Mouse (Mus musculus): ENCODE results near the gene Tead3. TPM values are rescaled to one million over a fixed set of nuclear protein-coding genes. Genes with fewer than 3 reads are reported as not detected.
A peak's percentile ranks its signal among the peaks of the same experiment; 100 is the strongest.

Tead3 gene
- total RNA-seq (2021), result 1 to 10 TPM; 3.0 to 3.3 TPM

DNA sequence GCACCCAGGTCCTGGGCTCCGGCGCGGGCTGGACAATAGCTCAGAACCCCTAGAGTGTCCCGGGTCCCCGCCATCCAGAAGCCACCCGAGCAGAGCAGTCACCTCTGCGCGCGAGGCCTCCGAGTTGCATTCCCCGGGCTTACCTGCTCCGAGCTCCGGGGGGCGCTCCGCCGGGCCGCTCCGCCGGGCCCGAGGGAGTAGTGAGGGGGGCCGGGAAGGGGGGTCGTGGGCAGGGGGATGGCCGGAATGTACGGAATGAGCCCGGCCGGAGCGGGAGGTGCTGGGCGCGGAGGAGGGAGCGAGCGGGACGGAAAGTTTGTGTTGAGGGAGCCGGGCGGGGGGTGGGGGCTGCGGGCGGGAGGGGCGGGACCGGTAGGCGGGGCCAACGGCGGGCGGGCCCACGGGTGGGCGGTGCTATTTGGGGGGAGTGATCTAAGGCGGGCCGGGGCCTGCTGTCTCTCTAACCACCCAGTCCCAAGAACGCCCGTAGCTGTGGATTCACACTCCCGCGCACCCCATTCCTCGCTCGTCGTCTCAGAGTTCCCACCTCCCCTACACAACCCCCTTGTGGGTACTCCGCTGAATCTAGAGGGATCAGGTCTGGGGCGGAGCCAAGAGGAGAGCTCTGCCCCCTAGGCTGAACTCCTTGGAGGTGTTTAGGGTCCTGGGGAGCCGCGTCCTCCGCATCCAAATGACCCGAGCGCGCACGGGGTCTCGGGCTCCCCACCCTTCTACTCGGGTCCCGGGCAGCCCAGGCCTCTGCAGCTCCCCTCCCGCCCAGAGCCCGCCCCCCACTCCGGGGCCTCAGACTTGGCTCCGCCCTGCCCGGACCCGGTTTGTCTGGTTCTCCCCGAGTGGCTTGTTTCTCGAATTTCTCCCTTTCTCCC, at the start of gene Tead3:
Tead3 (minus strand) TSS at position 352 of the 887 bp plus-strand sequence.
- peak in 1 of 2 experiments; percentile 77 for DNase-seq (ENCODE audit: extremely low spot score in 1 of 2, low spot score in 2 of 2)
- intact Hi-C loops (cut with DNase I), result no loop called here

DNA sequence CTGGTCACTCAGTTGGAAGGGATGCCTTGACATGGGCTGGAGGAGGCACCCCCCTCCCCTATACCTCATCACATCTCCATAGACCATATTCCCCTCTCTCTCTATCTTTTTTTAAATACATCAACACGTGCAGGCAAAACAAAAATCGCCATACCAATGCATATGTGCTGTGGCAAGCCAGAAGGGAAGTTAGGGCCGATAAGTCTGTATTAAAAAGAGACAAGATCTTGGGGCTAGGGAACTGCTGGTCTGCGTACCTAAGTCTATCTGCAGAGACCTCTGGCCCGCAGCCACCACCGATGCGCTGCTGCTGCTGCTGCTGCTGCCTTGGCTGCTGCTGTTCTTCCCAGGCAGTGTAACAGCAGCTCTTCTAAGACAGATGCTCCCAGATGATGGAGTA, 44.4 kb upstream of the Tead3 start:
- intact Hi-C loops (cut with DNase I), result no loop called here
- no peak for DNase-seq (ENCODE audit: extremely low spot score in 1 of 2, low spot score in 2 of 2)

DNA sequence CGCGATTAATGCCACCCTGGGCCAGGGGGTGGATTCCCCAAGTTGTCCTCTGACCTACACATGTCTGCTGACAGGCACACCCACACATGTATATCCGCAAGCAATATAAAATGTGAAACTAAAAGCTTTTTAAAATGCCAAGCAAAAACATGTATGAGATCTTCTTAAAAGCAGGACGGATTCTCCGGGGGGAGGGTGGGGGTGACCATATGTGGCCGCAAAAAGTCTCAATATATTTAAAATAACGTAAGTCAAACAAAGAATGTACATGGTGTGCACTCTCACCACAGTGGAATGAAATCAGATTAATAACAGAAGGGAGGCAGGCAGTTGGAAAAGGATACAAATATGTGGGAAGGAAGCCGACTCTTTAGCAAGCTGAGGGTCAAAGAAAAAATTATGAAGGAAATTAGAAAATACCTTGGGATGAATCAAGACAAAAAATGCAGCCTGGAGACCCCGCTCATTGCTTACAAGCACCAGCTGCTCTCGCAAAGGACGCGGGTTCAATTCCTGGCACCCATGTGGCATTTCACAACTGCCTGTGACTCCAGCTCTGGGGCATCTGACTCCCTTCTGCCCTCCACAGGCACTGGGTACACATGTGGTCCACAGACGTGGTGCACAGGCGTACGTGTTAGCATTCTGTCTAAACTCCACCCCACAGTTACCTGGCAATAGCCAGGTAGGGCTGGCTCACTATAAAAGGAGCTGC, 43.6 kb upstream of the Tead3 start:
- no peak for DNase-seq (ENCODE audit: extremely low spot score in 1 of 2, low spot score in 2 of 2)
- intact Hi-C loops (cut with DNase I), result no loop called here

DNA sequence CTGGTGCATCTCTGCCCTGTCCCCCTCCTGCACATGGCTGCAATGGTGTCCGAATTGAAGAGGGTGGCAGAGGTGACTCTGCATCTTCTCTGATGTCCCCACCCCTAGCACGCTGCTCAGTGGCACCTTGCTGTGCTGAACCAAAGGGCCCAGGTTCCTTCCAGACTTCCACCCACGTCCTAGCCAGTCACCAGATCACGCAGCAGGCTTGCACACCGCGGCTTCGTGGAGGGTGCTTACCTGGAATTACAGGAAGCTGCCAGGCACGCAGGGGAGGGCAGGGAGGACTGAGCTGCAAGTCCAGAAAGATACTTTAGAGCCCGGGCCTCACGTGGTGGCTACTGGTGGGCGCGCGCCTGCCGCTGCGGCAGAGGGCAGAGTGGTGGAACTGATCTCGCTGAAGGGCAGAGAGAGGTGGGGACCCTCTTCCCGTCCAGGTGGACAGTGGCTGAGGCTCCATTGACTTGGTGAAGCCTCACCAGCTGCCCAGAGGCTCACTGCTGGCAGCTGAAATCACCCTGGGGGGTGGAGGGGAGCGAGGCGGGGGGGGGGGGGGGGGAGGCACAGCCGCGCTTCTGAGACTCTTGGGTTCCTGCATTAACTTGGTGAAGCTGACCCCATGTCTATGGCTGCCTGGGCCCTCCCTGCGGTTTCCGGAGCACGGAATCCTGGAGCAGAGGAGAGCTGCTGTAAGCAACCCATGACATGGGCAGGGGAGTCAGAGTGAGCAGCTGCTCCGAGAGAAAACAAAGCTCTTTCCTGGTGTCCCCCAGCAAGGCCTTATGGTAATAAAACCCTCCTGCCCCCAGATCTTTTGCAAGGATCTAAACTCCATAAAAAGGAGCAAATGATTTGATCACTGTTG, 41.2 kb upstream of the Tead3 start:
- intact Hi-C loops (cut with DNase I), result no loop called here
- DNase-seq (ENCODE audit: extremely low spot score in 1 of 2, low spot score in 2 of 2), result no peak

DNA sequence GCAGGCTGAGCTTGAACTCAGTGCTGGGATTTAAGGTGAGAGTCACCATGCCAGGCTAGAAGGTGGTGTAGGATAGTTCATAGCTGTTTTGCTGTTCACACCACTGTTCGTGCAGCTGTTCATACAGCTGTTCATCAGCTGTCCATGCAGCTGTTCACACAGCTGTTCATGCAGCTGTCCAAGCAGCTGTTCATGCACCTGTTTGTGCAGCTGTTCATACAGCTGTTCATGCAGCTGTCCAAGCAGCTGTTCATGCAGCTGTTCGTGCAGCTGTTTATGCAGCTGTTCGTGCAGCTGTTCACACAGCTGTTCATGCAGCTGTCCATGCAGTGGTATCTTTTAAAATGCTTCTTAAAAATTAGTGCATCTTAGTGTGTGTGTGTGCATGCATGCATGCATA, 37.9 kb upstream of the Tead3 start:
- intact Hi-C loops (cut with DNase I), result loop anchor here (5.0 kb wide), 1 partner anchor 139 kb away; no protein-coding TSS in a partner anchor
- DNase-seq (ENCODE audit: extremely low spot score in 1 of 2, low spot score in 2 of 2), result no peak

DNA sequence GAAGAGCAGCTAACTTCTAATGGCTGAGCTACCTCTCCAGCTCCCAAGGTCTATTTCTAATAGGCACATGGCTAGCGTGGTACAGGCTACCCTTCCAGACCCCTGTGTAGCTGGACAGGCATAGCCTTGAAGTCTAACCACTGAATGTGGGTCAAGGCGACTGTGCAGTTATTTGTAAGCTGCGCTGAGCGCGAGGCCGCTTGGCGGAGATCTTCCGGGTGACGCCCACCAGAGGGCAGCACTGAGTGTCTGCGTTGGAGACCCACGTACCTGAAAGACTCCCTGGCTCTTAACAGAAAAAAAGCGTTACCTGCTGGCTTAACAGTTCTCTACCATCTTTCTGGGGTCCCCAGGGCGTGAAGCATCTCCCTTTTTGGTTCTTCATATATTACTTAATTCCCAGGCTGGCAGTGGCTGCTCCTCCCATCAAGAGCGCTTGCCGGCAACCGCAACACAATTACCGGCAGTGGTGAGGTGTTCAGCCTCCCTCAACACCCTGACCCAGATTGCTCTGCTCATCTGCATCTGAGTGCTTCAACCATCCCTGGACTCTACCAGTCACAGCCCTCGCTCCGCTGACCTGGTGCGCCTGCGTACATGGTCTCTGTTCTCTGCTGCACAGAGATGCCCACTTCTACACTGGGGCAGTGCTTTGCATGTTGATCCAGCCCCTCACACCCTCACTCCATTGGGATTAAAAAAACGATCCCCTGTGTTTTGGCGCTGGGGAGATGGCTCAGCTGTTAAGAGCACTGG, 35.7 kb upstream of the Tead3 start:
- DNase-seq (ENCODE audit: extremely low spot score in 1 of 2, low spot score in 2 of 2), result peak; percentile 72 to 82
- intact Hi-C loops (cut with DNase I), result loop anchor here (5.0 kb wide), 1 partner anchor 141 kb away; no protein-coding TSS in a partner anchor

DNA sequence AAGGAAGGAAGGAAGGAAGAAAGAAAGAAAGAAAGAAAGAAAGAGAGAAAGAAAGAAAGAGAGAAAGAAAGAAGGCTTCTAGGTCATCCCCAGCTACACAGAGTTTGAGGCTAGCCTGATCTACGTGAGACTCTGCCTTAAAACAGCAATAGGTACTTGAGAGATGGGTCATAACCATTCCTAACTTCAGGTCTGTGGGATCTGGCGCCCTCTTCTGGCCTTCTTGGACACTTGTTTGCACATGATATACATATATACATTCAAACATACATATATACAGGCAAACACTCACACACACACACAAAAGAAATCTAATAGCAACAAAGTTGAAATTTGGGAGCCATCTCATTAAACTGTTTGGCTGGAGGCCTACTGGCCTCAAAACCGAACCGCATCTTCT, 33.7 kb upstream of the Tead3 start:
- no peak for DNase-seq (ENCODE audit: extremely low spot score in 1 of 2, low spot score in 2 of 2)
- intact Hi-C loops (cut with DNase I), result no loop called here

DNA sequence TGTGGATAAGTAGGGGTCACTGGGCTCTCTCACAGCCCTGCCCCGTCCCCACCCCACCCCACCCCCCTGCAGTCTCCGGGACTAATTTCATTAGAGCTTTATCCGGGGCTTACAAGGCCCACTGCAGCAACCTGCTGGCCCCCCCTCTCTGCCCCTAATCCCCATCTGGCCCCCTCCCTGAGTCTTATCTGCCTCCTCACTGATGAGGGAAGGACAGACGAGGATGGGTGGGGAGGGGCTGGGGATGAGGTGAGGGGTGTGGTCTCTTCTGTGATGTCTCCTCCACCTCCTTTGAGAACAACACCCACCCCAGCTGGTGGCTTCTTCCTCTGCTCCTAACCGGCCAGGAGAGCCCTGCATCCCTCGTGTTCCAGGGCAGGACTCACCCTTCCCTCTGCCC, 29.6 kb upstream of the Tead3 start:
- intact Hi-C loops (cut with DNase I), result no loop called here
- DNase-seq (ENCODE audit: extremely low spot score in 1 of 2, low spot score in 2 of 2), result no peak

DNA sequence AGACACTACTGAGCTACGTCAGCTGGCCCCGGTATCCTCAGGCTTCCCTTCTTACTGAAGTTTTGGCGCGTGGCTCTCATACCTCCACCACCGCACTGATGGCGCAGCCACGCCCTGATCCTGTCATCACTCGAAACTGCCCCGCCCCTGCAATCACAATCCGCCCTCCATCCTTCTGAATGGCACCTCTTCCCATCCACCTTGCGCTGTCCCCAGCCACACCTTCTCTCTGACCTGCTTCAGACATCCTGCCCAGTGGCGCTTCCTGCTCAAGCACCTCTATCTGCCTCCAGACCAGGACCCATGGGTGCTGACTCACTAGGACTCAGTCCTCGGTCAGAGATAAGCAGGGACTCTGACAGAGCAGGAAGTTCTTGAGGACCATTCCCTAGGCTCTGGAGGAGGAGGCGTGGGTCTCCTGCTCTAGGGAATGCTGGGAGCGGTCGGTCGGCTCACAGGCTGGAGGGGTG, 25.0 kb upstream of the Tead3 start:
- intact Hi-C loops (cut with DNase I), result no loop called here

DNA sequence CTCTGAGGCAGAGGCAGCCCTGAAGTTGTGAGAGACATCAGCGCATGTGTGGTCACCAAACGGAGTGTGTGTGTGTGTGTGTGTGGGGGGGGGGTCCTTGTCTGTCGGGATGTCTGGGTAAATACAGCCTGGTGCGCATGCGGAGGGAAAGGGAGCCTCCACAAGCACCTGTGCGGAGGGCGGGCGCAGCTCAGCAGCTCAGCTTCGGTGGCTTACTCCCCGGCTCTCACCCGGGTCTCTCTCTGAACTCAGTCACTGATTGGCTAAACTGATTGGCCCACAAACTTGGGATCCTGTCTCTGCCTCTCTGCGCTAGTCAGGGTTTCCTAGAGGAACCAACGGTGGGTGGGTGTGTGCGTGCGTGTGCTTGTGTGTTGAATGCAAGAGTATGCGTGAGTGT, 23.9 kb upstream of the Tead3 start:
- no peak for DNase-seq (ENCODE audit: extremely low spot score in 1 of 2, low spot score in 2 of 2)
- intact Hi-C loops (cut with DNase I), result no loop called here

More for the DNA sequence above, 25.0 kb upstream of the Tead3 start:
- DNase-seq (ENCODE audit: extremely low spot score in 1 of 2, low spot score in 2 of 2), result no peak

DNA sequence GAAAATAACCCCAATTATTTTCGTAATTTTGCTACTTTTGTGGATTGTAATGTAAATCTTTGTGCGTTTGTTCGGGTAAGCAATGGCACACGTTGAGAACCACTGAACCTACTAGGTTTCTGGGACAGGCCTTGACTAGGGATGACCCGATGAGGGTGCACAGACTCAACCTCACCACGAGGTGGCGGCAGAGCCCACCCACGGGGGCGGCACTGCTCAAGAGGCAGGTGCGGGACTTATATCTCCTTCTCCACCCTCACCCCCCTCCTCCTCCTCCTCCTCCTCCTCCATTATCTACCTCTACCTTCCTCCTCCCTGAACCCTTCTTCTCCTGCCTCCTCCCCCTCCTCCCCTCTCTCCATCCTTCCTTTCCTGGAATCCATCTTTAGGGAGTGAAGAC, 23.2 kb upstream of the Tead3 start:
- intact Hi-C loops (cut with DNase I), result no loop called here
- DNase-seq (ENCODE audit: extremely low spot score in 1 of 2, low spot score in 2 of 2), result peak in 1 of 2 experiments; percentile 53

DNA sequence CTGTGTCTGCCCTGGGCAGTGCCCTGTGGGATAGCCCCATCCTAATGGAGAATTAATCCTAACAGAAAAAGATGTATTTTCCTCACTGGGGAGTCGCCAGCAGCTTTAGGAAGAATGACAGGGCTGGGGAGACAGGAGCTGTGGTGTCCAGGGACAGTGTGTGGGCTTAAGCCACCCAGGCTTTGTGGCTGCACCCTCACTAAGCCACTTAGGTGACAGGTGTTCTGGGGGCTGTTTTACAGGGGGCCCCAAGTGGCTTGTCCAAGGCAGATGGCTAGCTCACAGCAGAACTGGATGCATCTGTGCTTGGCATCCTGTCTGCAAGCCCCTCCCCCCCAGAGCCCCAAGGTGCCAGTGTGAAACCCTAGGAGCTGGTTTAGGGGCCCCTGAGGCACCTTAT, 21.3 kb upstream of the Tead3 start:
- intact Hi-C loops (cut with DNase I), result no loop called here
- DNase-seq (ENCODE audit: extremely low spot score in 1 of 2, low spot score in 2 of 2), result no peak

DNA sequence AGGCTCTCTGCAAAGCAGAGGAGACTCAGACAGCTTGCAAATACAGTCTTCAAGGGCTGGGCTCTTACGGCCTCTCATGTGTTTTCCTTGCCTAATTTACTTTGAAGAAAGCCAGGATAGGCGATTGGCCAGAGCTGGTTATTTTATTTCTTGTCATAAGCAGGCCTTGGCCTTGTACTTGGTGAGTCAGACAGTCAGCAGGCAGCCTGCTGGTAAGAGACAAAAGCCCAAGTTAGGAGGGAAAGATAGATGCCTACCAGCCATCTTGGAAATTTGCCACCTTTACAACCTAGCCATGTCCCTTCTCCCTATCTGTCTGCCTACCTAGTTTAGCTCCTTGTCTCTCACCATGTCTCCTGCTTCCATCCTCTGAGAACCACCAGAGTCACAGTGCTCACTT, 20.7 kb upstream of the Tead3 start:
- no peak for DNase-seq (ENCODE audit: extremely low spot score in 1 of 2, low spot score in 2 of 2)
- intact Hi-C loops (cut with DNase I), result no loop called here

DNA sequence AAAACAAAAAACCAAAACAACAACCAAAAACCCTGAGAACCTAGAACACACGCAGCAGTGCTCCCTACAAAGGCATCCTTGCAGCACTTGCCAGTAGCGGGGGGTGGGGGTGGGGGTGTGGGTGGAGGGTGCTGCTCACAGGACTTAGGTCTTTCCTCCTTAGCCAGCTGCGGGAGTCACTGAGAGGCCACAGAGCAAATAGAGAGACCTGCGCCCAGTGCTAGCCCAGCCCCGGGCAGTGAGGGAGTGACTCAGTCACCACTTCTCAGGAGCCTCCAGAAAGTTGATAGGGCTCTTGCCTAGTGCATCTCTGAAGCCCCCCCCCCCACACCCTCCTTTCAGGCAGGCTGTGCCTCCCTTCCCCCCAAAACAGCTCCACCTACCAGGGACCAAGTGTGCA, 18.4 kb upstream of the Tead3 start:
- DNase-seq (ENCODE audit: extremely low spot score in 1 of 2, low spot score in 2 of 2), result no peak

DNA sequence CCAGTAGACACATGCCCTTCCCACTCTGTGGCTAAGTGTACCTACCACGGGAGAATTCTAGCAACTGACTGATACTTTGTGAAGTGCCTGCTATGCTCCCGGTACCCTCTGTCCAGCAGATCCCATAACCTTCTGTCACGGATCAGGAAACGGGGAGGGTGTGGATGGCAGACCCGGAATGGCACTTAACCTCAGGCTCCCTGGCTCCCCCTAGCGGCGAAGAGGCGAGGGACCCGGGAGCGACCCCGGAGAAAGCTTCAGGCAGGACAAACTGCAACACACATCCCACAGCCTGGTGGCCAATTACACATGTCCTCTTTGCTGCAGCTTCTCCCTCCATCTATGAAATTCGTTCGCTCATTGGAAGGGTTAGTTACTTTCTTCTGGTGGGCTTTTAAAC, 17.8 kb upstream of the Tead3 start:
- DNase-seq (ENCODE audit: extremely low spot score in 1 of 2, low spot score in 2 of 2), result peak in 1 of 2 experiments; percentile 77
- intact Hi-C loops (cut with DNase I), result no loop called here

More for the DNA sequence above, 18.4 kb upstream of the Tead3 start:
- intact Hi-C loops (cut with DNase I), result no loop called here

DNA sequence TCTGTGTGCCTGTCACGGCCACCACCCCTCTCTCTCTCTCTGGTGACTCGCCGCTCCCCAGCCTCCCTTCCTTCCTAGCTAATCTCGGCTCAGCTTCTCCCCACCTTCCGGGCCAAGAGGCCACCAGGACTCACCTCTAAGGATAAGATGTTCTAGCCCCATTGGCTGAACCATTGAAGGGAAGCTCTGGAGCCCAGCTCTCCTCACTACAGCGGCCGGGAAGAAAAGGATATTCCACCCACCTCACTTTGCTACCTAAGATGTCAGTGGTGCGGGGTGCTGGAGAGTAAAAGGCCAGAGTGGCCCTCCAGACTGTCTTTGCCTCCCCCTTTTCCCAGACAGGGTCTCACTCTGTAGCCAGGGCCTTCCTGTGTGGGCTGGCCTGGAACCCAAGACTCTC, 14.5 kb upstream of the Tead3 start, which contains the start of gene Tulp1:
Tulp1 (minus strand) TSS at position 101 of the 400 bp plus-strand sequence.
- DNase-seq (ENCODE audit: extremely low spot score in 1 of 2, low spot score in 2 of 2), result no peak
- intact Hi-C loops (cut with DNase I), result no loop called here

DNA sequence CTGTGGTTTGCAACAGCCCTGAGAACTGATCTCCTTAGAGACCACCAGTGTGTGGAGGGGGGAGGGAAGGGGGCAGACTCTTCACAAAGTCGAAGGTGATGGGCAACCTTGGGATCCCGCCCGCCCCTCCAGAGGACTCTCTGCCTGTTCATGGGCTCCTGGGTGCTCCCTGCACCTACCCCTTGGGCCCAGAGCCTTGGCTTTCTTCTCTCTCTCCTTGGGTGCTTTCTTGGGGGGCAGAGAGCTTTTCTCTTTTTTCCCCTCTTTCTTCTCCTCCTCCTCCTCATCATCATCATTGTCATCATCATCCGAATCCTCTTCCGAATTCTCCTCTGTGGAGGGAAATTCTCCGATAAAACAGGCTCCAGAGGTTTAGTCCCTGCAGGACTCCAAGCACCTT, 12.9 kb upstream of the Tead3 start:
- no peak for DNase-seq (ENCODE audit: extremely low spot score in 1 of 2, low spot score in 2 of 2)
- intact Hi-C loops (cut with DNase I), result no loop called here

DNA sequence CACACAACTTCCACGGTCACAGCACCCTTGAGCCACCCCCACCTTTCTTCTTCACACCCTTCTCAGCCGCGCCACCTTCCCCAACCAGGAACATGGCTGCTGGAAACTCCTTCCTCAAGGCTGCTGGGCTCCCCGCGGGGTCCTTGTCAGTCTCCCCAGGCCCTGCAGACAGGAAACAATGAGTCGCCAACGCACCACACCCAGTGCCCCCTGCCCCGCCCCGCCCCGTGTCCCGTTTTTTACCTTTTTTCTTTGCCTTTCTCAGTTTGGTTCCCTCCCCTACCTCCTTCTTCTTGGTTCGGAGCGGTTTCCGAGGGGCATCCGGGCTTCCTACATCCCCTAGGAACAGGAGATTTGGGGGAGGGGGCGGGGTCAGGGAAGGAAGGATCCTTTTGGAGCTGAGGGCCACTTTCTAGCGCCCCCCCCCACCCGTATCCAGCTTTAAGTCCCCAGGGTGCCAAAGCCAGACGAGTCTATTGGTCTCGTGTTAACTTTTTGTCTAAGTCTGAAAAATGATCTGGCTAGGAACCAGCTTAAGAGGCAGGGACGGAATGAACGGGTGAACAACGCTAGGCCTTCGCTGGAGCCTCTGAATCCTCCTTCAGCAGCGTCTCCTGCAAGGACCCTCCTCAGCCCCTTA, 12.2 kb upstream of the Tead3 start:
- intact Hi-C loops (cut with DNase I), result no loop called here

More for the DNA sequence above, 12.2 kb upstream of the Tead3 start:
- DNase-seq (ENCODE audit: extremely low spot score in 1 of 2, low spot score in 2 of 2), result peak in 1 of 2 experiments; percentile 28

Data from left cerebral cortex, postnatal 10 days (tissue).